Mouse (Mus musculus): ENCODE results near the gene Mccc1.

The Mccc1 gene

GRCm38 (mm10) chr3:36000275-36001239 lies at the start of gene Mccc1:
TSS of gene Mccc1 (minus strand) at chr3:36000678.
- DNase-seq (ENCODE audit: low read depth in 2 of 2, low spot score in 2 of 2): peak; percentile 86 to 92

- no peak for DNase-seq (ENCODE audit: low read depth in 2 of 2, low spot score in 2 of 2)
These were observed 48.6 kb upstream of the Mccc1 start for GRCm38 (mm10) chr3:36049106-36049505.

- DNase-seq (ENCODE audit: low read depth in 2 of 2, low spot score in 2 of 2): no peak
These were observed 44.6 kb upstream of the Mccc1 start for GRCm38 (mm10) chr3:36045086-36045485.

GRCm38 (mm10) chr3:36044520-36044919 lies 44.0 kb upstream of the Mccc1 start:
- no peak for DNase-seq (ENCODE audit: low read depth in 2 of 2, low spot score in 2 of 2)

GRCm38 (mm10) chr3:36031740-36032510 lies 31.4 kb upstream of the Mccc1 start:
- DNase-seq (ENCODE audit: low read depth in 2 of 2, low spot score in 2 of 2): no peak

GRCm38 (mm10) chr3:36029993-36030392 lies 29.5 kb upstream of the Mccc1 start:
- DNase-seq (ENCODE audit: low read depth in 2 of 2, low spot score in 2 of 2): no peak

GRCm38 (mm10) chr3:36025732-36026131 lies 25.3 kb upstream of the Mccc1 start:
- DNase-seq (ENCODE audit: low read depth in 2 of 2, low spot score in 2 of 2): no peak

GRCm38 (mm10) chr3:36011239-36011638 lies 10.8 kb upstream of the Mccc1 start:
- no peak for DNase-seq (ENCODE audit: low read depth in 2 of 2, low spot score in 2 of 2)

- no peak for DNase-seq (ENCODE audit: low read depth in 2 of 2, low spot score in 2 of 2)
These were observed 8.1 kb upstream of the Mccc1 start for GRCm38 (mm10) chr3:36008411-36009154.

- DNase-seq (ENCODE audit: low read depth in 2 of 2, low spot score in 2 of 2): no peak
These were observed 3.8 kb upstream of the Mccc1 start for GRCm38 (mm10) chr3:36004028-36004895.

- no peak for DNase-seq (ENCODE audit: low read depth in 2 of 2, low spot score in 2 of 2)
These were observed 5.6 kb downstream of the Mccc1 start for GRCm38 (mm10) chr3:35994552-35995531.

- no peak for DNase-seq (ENCODE audit: low read depth in 2 of 2, low spot score in 2 of 2)
These were observed 9.8 kb downstream of the Mccc1 start for GRCm38 (mm10) chr3:35990715-35991114.

- DNase-seq (ENCODE audit: low read depth in 2 of 2, low spot score in 2 of 2): no peak
These were observed 12.4 kb downstream of the Mccc1 start for GRCm38 (mm10) chr3:35988031-35988430.

- no peak for DNase-seq (ENCODE audit: low read depth in 2 of 2, low spot score in 2 of 2)
These were observed 14.2 kb downstream of the Mccc1 start for GRCm38 (mm10) chr3:35986266-35986665.

GRCm38 (mm10) chr3:35973551-35973950 lies 26.9 kb downstream of the Mccc1 start:
- DNase-seq (ENCODE audit: low read depth in 2 of 2, low spot score in 2 of 2): peak in 1 of 2 experiments; percentile 14

- DNase-seq (ENCODE audit: low read depth in 2 of 2, low spot score in 2 of 2): peak in 1 of 2 experiments; percentile 15
These were observed 27.5 kb downstream of the Mccc1 start for GRCm38 (mm10) chr3:35972985-35973384.

- DNase-seq (ENCODE audit: low read depth in 2 of 2, low spot score in 2 of 2): no peak
These were observed 29.3 kb downstream of the Mccc1 start for GRCm38 (mm10) chr3:35971149-35971548.

- DNase-seq (ENCODE audit: low read depth in 2 of 2, low spot score in 2 of 2): no peak
These were observed 30.0 kb downstream of the Mccc1 start for GRCm38 (mm10) chr3:35970441-35970840.

- DNase-seq (ENCODE audit: low read depth in 2 of 2, low spot score in 2 of 2): no peak
These were observed 33.0 kb downstream of the Mccc1 start for GRCm38 (mm10) chr3:35967366-35967921.

All from CD8-positive naive resting alpha-beta T cell, adult 2 months (primary cell).